Mouse (Mus musculus) granulocyte monocyte progenitor cell, adult 5-6 weeks (primary cell): Measurements from ENCODE around the gene Cabp1. TPM values are rescaled to one million over a fixed set of nuclear protein-coding genes. Genes with fewer than 3 reads are reported as not detected.

Experiments used
- ATAC-seq: replicated peaks from 2 replicates; pipeline ENCODE4 v1.8.0; 2016; ENCODE audit warnings: mild to moderate bottlenecking, moderate TSS enrichment, inconsistent platforms; ENCODE audit not compliant: poor library complexity, severe bottlenecking
- total RNA-seq, 2 experiments: library from RNA; stranded (forward) in 1 of 2; stranded (reverse) in 1 of 2; fragments of 200-712, 200-1000 nt in 1 of 2; fragments of >200 nt in 1 of 2; fragmentation: Nextera tagmentation in 1 of 2; gene quantifications; 2 replicates each; pipeline ENCODE4 v1.2.3; 2014 to 2017

Gene Cabp1
- total RNA-seq (2014; fragmentation: Nextera tagmentation): not detected in 2 replicates
- not detected in 2 replicates for total RNA-seq (2017)

- ATAC-seq: peak; percentile 60
These were observed at the start of gene Cabp1 for GRCm38 (mm10) chr5:115193669-115194625. TSS of gene Cabp1 (minus strand) at chr5:115194381.

DNA sequence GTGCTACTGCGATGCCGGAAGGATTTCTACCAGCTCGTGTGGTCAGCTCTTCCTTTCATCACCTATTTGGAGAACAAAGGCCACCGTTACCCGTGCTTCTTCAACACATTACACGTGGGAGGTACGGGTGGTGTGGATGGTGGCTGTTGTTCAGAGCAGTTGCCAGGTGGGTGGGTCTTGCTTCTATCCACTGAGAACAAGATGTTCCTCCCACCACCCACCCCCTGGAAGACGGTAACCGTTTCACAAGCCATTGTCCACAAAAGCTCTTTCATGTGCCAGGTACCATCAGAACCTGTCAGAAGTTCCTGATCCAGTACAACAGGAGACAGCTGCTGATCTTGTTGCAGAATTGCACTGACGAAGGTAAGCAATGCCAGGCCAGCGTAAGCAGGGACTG lies 46.0 kb upstream of the Cabp1 start:
- no peak for ATAC-seq

- no peak for ATAC-seq
These were observed 44.6 kb upstream of the Cabp1 start for GRCm38 (mm10) chr5:115238729-115239195.

GRCm38 (mm10) chr5:115237803-115238728 lies 43.9 kb upstream of the Cabp1 start:
- peak; percentile 75 for ATAC-seq

DNA sequence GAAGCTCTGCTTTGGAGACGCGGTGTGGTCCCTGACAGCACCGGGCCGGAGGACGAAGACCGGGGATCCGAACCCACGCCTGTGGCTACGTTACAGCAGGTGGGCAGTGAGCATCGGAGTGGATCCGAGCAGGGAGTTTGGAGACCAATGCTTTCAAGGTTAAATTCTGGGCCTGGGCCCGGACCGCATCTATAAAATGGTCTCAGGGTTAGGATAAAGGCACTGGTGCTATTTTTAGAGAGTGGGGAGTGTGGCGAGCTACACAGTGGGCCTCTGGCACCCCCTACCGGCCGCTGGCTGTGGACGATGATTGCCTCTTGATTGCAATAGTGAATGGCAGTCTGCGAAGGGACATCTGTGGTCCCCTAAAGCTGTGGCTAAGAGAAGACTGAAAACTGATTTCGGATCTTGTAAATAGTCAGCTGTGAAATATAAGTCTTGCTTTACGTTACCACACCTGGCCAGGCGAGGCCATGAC lies 41.6 kb upstream of the Cabp1 start, which contains the start of gene Pop5:
Gene Pop5, plus strand, starts transcription at position 51 of the 478 bp plus-strand sequence.
- ATAC-seq: peak; percentile 73

DNA sequence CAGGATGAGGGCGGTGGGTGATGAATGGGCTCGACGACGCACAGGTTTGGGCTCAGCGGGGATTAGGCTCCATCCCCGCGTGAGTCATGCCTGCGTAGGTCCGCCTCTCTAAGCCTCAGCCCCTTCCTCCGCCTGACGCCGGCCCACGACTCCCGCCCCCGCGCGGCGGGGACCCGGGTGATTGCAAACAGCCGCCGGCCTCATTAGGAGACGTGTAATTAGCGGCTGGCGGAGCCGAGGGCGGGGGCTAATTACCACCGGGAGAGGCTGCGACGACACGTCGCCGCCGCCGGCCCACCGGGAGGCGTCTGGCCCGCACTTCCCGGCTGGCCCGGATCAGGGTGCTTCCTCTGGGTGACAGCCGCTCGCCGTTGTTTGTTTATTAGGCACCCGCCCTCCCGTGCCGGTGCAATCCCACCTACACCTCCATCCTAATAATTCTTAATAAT lies 41.2 kb upstream of the Cabp1 start:
- peak; percentile 54 for ATAC-seq

- no peak for ATAC-seq
These were observed 40.3 kb upstream of the Cabp1 start for GRCm38 (mm10) chr5:115234519-115234918.

- no peak for ATAC-seq
These were observed 39.0 kb upstream of the Cabp1 start for GRCm38 (mm10) chr5:115233031-115233780.

GRCm38 (mm10) chr5:115232516-115232915 lies 38.3 kb upstream of the Cabp1 start:
- no peak for ATAC-seq

- no peak for ATAC-seq
These were observed 37.5 kb upstream of the Cabp1 start for GRCm38 (mm10) chr5:115231552-115232120.

- no peak for ATAC-seq
These were observed 36.8 kb upstream of the Cabp1 start for GRCm38 (mm10) chr5:115230830-115231551.

DNA sequence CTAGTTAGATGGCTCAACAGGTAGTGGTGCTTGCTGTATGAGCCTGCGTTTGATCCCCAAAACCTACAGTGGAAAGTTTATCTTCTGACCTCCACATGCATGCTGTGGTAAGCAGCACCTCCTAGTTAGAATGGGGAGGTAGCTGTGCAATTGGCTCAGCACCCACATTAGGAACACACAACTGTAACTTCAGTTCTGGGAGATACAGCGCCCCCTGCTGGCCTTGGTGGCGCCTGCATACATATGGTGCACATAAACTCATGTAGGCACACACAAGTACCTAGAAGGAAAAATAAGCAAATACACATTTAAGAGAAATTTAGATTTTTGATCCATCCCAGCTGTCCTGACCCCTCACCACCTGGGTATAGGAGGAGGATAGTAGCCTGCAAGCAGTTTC lies 28.3 kb upstream of the Cabp1 start:
- ATAC-seq: no peak

GRCm38 (mm10) chr5:115220931-115221640 lies 26.9 kb upstream of the Cabp1 start:
- peak; percentile 58 for ATAC-seq

DNA sequence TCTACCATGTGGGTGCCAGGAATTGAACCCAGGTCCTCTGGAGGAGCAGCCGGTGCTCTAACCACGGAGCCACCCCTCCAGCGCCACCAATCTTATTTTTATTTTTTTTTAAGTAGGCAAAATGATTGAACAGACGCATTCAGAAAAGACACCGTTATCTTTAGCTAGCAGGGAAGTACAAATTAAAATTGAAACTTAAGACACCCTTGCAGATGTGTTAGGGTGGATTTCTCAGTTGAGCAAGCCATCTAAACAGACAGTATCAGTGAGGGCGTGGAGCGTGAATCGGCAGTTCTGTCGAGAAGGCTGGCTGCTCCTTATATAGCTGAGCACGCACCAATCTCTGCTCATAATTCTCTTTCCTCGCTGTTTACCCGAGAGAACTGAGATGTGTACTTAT lies 23.8 kb upstream of the Cabp1 start:
- no peak for ATAC-seq

- ATAC-seq: no peak
These were observed 21.3 kb upstream of the Cabp1 start for GRCm38 (mm10) chr5:115215273-115216185.

DNA sequence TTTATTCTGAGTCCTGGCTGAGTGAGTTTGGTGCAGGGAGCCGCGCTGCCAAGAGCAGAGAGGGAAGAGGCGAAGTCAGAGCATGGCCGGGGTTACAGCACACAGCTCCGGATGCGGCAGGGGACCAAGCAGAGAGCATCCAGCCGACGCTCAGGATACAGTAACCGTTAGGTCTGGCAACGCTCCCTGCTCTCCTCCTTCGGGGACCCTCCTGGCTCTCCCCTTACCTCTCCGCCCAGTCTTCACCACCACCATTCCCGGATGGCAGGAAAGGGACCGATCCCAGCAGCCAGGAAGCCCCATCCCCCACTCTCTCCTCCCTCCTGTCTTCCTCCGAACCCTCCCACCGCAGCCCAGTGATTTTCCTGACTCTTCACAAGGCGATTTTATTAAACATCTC lies 20.7 kb upstream of the Cabp1 start:
- ATAC-seq: no peak

- no peak for ATAC-seq
These were observed 18.7 kb upstream of the Cabp1 start for GRCm38 (mm10) chr5:115212861-115213260.
